Mouse (Mus musculus) kidney, postnatal 0 days (tissue): ENCODE measurements around the gene Trmt6. TPM values are rescaled to one million over a fixed set of nuclear protein-coding genes. Genes with fewer than 3 reads are reported as not detected.

Source experiments
- ATAC-seq: fragments of 200-750 bp; cut with Nextera tagmentation; replicated peaks from 2 replicates; pipeline ENCODE4 v1.8.0; 2017; ENCODE audit warnings: low read depth, moderate number of reproducible peaks, moderate TSS enrichment, moderate library complexity; ENCODE audit not compliant: low FRiP score
- DNase-seq: peaks from one replicate; pipeline ENCODE4 v3.0.0-alpha.2; 2016; ENCODE audit warnings: low spot score
- H3K27ac ChIP-seq: fragments of 300-500 bp; sonication (generic); 2 replicates; pipeline ENCODE4 v1.5.1; 2014; ENCODE audit warnings: mild to moderate bottlenecking
- H3K27me3 ChIP-seq: fragments of 300-500 bp; sonication (generic); 2 replicates; pipeline ENCODE4 v1.6.1; 2014; ENCODE audit warnings: low read length, mixed read lengths; ENCODE audit not compliant: insufficient read depth
- H3K36me3 ChIP-seq: fragments of 300-500 bp; sonication (generic); 2 replicates; pipeline ENCODE4 v1.6.1; 2014; ENCODE audit warnings: low read length, mixed read lengths; ENCODE audit not compliant: insufficient read depth
- H3K4me1 ChIP-seq: fragments of 300-500 bp; sonication (generic); replicated peaks from 2 replicates; pipeline ENCODE4 v1.6.1; 2014; ENCODE audit warnings: antibody characterized with exemption, low read length, mixed read lengths; ENCODE audit not compliant: insufficient read depth
- H3K4me2 ChIP-seq: fragments of 300-500 bp; sonication (generic); 2 replicates; pipeline ENCODE4 v1.6.1; 2014; ENCODE audit warnings: mild to moderate bottlenecking, low read length, moderate library complexity, mixed read lengths
- H3K4me3 ChIP-seq: fragments of 300-500 bp; sonication (generic); replicated peaks from 2 replicates; pipeline ENCODE4 v1.5.1; 2014; ENCODE audit warnings: low read depth, low read length
- H3K9ac ChIP-seq: fragments of 300-500 bp; sonication (generic); 2 replicates; pipeline ENCODE4 v1.6.1; 2014; ENCODE audit warnings: low read depth, low read length
- H3K9me3 ChIP-seq: fragments of 300-500 bp; sonication (generic); replicated peaks from 2 replicates; pipeline ENCODE4 v1.6.1; 2016; ENCODE audit warnings: low read length, inconsistent platforms, mixed read lengths
- CTCF ChIP-seq: IDR thresholded peaks from 2 replicates; pipeline ENCODE4 v1.5.1; 2016; ENCODE audit warnings: antibody characterized with exemption, low read depth, mild to moderate bottlenecking, moderate library complexity
- WGBS: fragments of 180-500 bp; shearing (Covaris S2); extraction: QIAGEN DNeasy Blood & Tissue Kit; methylation state at CpG from one replicate; pipeline ENCODE4 v1.1.7; 2014; 5-methylcytosine and 5-hydroxymethylcytosine counted together
- polyA plus RNA-seq: library from polyadenylated mRNA; unstranded; fragments of >200 nt; fragmentation: Nextera tagmentation; extraction: Ambion mirVana; gene quantifications from 2 replicates; pipeline ENCODE4 v1.2.1, GENCODE M21; 2015

The Trmt6 gene
- polyA plus RNA-seq, 1 experiment from 2014 or later = 44.2 TPM

DNA sequence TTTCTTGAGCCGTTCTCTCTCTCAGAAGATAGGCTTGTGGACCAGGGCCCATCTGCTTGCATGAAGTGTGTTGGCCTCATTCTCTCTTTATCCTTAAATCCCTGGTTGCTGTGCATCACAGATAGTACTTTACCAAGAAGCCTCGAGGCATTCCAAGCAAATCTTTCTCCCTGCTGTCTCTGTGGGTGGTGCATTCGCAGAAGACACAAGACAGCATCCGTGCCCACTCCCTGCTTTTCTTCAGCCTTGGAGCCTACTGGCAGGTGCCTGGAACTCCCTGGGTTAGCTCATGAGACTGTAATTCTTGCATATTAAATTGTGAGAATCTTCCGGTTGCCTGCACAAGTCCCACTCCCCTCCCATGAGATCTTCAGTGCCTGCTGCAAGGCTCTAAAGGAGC is 57.9 kb downstream of the Trmt6 start:
- ATAC-seq (no peak), DNase-seq (no peak)
- no peak overlapping the region for H3K4me2 ChIP-seq
- no peak overlapping the region for H3K9ac ChIP-seq
- 83% methylated on average over 5 of the region's 5 CpGs for WGBS
- H3K27me3 ChIP-seq = no peaks in the 10 kb centered on the region
- no peaks in the 10 kb centered on the region for H3K4me1 ChIP-seq
- H3K27ac ChIP-seq = no peak overlapping the region
- no peaks in the 10 kb centered on the region for H3K9me3 ChIP-seq
- H3K36me3 ChIP-seq = no peaks in the 10 kb centered on the region
- no peak for TF ChIP-seq CTCF
- no peak overlapping the region for H3K4me3 ChIP-seq

Other genes with a start within 250 kb of the Trmt6 start
- 34.3 and 35.3 TPM in 2 replicates for gene Gpcpd1, start 228.3 kb downstream of the Trmt6 start, polyA plus RNA-seq
- 14.1 and 17.7 TPM in 2 replicates for gene Shld1, start 129.1 kb downstream of the Trmt6 start, polyA plus RNA-seq
- gene Chgb, start 34.8 kb downstream of the Trmt6 start, polyA plus RNA-seq = 0.17 and 0.49 TPM in 2 replicates
- 7.1 TPM in 2 replicates for gene Mcm8, start 86 bp upstream of the Trmt6 start, polyA plus RNA-seq
- 23.8 and 34.1 TPM in 2 replicates for gene Crls1, start 30.6 kb upstream of the Trmt6 start, polyA plus RNA-seq
- gene Lrrn4, start 64.8 kb upstream of the Trmt6 start, polyA plus RNA-seq = 0.45 and 0.54 TPM in 2 replicates
- 21.8 and 22.5 TPM in 2 replicates for gene Fermt1, start 129.9 kb upstream of the Trmt6 start, polyA plus RNA-seq